Mouse (Mus musculus) cerebellum, postnatal 10 days (tissue): ENCODE data around the gene Slc12a3.
A peak's percentile ranks its signal among the peaks of the same experiment; 100 is the strongest.

Source experiments
- DNase-seq, 2 experiments: peaks; one replicate each; pipeline ENCODE4 v3.0.0; 2021; ENCODE audit warnings: mixed read lengths in 2 of 2

Slc12a3 gene

DNA sequence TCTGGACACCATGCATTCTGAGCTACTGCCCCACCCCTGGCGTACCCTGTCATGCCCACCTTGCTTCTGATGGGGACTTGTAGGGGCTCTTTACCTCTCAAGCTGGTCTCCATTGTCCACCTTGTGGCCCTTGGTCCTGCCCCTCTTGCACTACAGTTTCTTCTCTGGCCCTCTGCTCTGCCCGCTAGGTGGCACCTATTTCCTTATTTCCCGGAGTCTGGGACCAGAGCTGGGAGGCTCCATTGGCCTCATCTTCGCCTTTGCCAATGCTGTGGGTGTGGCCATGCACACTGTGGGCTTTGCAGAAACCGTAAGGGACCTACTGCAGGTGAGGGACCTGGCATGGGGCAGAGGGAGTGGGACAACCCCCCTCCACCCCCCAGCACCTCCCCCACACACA, 4.3 kb downstream of the Slc12a3 start:
- peak in 1 of 2 experiments; percentile 21 for DNase-seq

DNA sequence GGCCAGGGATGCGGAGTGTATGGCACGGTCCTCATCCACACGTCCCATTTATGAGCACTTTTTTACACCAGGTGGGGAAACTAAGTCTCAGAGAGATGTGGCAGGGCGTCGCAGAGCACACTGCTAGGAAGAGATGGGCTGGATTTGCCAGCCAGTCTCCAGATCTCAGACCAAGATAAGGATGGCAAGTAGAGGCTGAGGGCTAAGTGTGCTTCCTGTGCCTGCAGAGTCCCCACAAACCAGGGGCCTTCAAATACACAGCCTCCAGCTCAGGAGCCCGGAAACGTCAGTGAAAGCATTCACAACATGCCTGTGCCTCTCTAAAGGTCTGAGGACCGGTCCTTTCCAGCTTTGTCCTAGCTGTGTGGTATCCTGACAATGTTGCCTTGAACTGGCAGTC, 8.6 kb downstream of the Slc12a3 start:
- DNase-seq = no peak

DNA sequence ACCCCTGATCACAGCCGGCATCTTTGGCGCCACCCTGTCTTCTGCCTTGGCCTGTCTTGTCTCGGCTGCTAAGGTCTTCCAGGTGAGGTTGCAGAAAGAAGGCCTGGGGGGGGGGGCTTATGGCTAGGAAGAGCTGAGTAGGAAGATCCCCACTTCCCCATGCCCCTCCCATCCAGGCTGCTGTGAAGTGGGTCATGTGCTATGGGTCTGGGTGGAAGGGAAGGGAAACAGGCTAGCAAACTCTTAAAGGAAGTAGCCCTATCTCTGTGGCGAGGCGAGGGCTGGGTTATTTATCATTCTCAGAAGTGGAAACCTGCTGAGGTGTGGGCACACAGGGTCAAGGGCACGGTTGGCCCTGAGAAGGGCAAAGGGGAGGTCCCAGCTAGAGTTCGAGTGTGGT, 11.8 kb downstream of the Slc12a3 start:
- no peak for DNase-seq

DNA sequence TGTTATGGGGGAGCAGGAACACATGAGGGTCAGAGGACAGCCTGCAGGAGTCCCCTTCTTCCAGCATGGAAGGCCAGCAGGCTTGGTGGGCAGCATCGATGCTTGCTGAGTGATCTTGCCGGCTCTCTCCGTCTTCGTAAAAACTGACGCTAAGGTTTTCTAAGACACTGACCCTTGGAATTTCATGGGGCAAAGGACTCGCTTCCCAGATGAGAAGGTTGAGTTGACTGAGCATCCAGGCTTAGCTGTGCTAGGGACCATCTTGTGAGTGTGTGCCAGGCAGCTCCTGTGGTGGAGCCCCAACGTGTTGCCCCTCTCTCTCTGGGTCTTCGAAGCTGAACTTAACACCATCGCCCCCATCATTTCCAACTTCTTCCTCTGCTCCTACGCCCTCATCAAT, 13.7 kb downstream of the Slc12a3 start:
- DNase-seq = no peak

DNA sequence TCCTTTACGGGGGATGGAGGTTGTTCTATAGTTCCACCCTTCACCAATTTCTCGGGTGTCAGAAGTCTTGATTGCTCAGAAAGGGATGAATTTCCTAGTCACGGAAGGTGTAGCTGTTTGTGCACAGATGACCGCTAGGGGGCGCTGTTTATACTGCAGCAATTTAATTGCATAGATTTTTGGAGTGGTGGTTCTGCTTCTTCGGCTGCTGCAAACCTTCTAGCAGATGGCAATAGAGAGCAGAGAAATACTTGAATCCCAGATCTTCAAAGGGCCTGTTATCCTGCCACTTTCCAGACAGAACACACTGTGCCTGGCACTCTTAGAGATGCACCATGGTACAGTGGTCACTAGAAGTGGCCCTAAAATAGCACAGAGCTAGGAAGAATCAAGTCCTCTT, 14.3 kb downstream of the Slc12a3 start:
- DNase-seq = peak; percentile 90 to 95

DNA sequence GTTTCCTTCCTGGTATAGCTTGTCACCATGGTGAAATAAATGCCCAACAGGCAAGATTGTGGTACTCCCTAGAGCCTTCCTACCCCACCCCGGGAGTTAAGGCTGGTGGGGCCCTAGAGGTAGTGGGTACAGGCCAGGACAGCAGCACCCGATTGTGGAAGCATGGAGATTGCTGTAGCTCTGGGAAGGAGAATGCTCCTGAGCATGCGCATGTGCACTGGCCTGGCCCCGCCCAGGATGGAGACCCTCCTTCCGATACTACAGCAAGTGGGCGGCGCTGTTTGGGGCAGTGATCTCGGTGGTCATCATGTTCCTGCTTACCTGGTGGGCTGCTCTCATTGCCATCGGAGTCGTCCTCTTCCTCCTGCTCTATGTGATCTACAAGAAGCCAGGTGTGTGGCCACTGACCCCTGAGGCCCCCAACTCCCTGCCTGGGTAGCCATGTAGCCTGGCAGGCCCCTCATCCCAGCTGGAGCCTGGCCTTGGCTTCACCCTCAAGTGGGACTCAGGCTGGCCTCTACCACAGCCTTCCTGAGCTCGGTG, 14.8 kb downstream of the Slc12a3 start:
- no peak for DNase-seq

DNA sequence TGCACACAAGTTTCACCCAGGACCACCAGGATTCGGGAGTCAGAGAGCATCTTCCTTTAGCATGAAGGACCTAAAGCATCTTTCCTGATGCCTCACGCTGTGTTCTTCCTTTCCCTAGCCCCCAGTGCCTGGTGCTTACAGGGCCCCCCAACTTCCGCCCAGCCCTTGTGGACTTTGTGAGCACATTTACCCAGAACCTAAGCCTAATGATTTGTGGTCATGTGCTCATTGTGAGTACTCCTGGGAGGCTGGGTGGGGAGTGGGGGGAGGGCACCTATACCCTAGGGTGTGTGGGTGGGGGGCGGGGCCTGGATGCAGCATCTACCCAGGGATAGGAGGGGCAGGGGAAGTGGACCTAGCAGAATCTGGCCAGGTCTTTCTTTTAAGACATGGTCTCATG, 16.7 kb downstream of the Slc12a3 start:
- DNase-seq = no peak

DNA sequence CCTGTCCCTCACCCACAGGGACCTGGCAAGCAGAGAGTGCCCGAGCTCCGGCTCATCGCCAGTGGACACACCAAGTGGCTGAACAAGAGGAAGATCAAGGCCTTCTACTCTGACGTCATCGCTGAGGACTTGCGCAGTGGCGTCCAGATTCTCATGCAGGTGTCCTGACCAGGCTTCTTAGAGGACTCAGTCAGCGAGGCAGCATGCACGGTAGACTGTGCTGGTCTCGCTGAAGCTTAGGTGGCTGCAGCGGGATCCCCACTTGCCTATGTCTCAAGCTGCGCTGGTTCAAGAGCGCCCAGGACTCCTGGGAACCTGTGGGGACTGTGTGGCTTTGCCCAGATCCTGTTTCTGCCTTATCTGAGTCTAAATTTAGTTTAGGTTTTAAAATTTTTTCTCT, 17.3 kb downstream of the Slc12a3 start:
- DNase-seq = no peak

DNA sequence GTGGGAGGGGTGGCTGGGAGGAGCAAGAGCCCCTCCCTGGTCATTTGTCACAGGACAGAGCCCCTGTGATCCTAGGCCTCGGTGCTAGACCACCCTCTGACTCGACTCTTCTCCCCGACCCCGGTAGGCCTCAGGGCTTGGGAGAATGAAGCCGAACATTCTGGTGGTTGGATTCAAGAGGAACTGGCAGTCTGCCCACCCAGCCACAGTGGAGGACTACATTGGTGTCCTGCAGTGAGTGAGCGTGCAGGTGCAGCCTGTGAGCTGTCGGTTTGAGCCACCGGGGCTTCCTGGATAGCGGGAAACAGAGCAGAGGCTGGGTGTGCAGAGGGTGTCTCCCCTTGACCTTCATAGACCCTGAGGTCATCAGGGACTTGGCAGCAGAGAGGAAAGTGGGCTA, 19.4 kb downstream of the Slc12a3 start:
- DNase-seq = peak in 1 of 2 experiments; percentile 30

DNA sequence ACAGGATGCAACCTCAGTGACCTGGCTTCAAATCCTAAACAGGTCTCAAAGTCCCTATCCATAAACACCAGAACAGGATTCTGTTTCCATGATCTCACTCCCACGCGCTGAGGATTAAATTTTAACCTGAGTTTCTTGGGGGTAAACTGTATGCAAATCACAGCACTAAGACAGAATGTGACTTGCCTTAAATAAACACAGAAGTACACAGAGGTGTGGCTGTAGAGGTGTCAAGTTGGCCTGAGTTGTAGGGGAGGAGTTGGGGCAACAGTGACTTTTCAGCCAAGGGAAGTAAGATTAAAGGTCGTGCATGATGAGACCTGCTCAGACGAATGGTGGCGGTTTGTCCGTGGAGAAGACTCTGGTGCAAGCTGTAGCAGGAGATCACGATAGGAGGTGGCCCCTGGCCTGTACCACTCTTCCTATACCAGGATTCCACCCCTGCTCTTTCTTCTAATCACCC, 25.1 kb downstream of the Slc12a3 start:
- DNase-seq = no peak

DNA sequence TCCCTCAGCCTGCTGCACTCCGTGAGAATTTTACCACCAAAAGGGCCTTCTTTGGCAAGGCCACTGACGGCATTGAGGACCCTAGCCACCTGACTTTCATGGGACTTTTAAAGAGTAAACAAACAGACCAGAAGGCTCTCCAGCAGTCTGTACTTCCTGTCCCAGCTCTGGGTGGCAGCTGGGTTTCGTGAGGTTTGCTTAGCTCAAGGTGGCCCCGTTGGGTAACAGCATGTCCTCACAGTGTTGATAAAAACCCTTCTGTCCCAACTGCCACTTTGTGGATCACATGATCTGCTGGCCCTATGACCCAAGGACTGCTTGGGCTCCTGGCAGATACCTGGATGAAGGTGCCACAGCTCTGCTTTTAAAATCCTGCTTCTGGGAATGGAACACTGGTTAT, 25.6 kb downstream of the Slc12a3 start:
- no peak for DNase-seq

DNA sequence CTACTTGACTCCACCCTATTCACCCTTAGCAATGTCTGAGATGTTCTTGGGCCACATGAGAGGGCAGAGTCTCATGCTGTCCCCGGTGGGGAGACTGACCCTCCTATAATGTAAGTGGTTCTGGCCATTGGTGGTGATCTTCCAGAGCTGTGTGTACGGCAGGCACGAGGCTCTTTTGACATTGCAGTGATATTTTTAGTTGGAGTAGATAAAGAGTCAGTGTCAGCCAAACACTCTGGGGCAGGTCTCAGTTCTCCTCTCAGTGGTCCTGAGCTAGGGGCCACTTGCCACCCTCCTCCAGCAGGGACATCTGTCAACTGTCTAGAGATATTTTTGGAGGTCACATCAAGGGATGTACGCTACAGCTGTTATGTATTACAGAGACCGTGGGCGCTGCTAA, 28.2 kb downstream of the Slc12a3 start:
- no peak for DNase-seq

DNA sequence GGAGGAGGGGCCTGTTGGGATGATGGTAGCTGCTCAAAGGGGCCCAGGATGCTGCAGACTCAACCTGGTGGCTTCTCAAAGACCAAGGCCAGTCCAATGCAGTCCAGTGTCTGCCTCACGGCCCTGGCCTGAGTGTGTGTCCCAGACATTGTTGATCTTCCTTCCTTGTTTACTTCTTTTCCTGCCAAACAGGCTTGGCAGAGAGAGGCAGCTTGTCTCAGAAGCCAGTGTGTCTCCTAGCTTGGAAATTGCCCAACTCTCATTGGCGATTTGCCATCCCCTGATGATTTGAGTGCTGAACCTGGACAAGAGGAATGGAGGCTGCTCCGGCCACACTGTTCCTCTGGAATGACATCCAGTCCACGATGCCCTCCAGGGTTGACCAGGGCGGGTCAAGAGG, 29.5 kb downstream of the Slc12a3 start:
- DNase-seq = peak; percentile 93 to 96

DNA sequence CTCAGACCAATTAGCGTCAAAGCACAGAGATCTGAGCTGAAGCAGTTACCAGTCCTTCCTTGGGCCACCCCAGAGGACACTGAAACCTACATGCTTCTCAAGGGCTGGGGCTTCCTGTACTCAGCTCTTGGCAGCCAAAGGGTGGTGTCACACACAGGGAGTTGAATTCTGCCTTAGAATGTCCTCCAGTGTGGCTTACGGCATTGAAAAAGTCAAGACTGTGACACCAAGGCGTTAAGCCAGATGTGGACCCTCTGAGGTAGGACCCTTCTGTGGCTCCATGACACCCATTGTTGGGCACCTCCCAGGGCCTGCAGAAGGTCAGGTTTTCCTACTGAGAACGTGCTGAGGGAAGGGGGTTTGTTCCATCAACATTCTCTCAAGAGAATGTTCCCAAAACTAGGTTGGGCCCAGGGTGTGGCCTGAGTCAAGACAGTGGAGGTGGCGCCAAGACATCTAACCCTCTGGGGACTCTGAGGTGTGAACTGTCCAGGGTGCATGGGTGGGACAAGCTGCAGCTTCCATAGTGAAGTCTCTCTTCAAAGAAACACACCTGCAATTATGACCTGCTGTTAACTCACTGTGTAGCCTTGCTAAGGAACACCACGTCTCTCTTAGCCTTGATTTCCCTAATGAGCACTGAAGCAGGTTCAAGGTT, 32.9 kb downstream of the Slc12a3 start:
- no peak for DNase-seq

DNA sequence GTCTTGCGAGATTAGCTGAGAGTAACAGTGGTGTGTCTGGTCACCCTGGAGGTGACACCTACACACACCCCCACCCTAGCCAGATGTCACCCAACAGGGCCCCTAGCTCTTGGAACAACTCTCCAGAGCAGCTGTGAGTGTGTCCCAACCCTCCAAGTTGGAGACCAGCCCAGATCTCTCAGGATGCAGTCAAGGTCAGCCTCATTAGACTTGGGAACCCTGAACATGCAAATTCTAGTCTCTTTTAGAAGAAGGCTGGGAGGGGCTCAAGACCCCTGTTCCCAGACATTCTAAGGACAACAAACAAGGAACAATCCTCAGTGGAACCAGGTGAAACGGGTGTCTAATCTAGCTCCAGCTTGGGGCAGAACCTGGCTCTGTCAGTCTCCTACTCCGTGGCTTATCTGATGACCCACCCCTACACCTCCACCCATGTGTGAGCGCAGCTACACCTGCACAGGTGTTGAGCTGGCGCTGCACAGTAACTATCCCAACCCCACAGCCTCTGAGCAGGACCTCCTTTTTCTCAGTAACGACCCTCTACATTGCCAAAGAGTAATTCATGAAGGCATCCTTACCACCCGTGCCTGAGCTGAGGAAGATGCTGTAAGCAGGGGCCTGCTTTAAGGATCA, 33.7 kb downstream of the Slc12a3 start:
- peak; percentile 24 to 28 for DNase-seq

DNA sequence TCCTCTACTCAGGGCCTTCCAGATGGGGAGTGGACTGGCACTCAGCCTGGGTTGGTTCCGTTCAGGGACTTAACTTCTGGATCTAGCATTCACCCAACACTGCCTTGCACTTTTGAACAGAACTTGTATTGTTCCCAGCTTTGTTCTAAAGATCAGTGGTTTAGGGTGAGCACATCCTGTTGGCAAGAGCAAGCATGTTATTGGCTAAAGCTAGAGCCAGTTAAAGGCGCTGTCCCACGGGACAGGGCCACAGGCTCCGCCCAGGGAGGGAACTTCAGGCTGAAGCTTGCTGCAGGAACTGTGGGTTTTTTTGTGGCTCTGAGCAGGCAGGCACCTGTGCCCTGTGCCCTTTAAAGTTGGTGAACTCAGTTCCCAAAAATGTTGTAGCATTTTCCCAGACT, 34.3 kb downstream of the Slc12a3 start:
- no peak for DNase-seq

DNA sequence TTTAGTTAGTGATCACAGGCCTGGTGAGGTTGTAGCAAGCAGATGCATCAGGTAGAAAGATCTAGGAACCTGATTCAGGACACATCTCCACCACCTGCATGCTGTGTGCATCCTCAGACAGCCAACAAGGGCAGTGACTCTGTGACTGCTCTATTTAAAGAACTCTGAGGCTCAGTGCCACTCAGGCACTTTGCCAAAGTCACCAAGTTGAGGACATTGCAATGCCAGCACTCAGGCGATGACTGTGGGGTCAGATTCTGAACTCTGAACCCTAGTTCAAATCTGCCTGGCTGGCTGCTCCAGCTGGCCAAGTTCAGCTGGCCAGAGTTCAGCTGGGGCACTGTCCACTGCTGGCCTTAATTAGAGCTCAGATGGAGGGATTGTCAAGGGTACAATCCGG, 34.9 kb downstream of the Slc12a3 start:
- peak; percentile 48 to 55 for DNase-seq

DNA sequence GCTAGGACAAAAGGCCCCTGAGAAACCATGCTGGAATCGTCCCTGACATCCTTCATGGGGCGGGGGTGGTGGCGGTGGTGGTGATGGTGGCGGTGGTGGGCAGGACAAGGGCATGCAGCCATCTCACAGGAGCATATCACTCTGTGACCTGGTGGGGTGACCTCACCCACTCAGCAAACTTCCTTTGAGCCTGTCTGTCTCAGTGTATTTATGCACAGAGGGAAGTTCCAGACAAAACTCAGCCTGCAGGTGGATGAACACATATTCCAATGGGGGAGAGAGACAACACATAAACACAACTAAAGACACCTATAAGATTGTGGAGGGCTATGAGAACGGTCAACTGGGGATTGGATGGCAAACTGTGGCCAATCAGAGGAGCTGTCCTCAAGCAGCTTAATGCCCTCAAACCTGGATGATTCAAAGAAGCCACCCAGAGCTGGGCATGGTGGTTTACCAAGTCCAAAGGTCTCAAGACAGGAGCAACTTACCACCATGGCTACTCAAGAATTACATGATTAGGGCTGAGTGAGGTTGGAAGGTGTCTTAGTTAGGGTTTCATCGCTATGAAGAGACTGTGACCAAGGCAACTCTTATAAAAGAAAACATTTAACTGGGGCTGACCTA, 35.8 kb downstream of the Slc12a3 start:
- DNase-seq = no peak

DNA sequence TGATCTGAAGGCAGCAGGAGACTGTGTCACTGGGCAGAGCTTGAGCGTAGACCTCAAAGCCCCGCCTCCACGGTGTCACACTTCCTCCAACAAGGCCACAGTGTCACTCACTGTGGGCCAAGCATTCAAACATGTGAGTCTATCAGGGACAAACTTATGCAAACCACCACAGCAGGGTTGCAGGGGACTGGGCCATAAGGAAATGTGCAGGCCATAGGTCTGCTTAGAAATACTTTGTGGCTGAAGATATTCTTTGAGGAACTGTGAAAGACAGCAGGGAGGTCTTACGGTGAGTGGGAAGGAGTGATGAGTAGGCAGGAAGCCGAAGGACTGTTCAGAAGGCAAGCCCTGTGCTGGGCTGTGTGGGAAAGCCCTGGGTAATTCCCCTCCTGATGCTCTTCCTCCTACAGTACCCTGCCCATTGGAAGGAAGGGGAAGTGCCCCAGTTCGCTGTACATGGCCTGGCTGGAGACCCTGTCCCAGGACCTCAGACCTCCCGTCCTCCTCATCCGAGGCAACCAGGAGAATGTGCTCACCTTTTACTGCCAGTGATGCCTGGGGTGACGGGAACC, 36.5 kb downstream of the Slc12a3 start:
- DNase-seq = no peak

DNA sequence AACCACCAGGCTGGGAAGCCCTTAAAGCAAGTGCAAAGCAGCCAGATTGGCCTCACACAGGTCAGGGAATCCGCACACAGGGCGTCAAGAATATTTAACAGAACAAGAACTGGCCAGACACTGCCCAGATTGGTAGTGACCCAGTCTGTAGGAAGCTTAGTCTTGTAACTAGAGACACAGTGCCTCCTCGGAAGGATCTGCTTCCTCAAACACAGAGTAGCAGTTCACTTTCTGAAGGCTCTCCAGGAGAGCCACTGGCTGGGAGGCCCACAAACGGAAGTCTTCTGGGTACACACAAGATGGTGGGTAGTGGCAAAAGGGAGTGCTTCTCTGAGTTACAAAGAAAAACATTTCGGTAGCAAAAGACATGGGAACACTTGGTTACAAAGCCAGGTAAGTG, 41.8 kb downstream of the Slc12a3 start:
- DNase-seq = no peak

DNA sequence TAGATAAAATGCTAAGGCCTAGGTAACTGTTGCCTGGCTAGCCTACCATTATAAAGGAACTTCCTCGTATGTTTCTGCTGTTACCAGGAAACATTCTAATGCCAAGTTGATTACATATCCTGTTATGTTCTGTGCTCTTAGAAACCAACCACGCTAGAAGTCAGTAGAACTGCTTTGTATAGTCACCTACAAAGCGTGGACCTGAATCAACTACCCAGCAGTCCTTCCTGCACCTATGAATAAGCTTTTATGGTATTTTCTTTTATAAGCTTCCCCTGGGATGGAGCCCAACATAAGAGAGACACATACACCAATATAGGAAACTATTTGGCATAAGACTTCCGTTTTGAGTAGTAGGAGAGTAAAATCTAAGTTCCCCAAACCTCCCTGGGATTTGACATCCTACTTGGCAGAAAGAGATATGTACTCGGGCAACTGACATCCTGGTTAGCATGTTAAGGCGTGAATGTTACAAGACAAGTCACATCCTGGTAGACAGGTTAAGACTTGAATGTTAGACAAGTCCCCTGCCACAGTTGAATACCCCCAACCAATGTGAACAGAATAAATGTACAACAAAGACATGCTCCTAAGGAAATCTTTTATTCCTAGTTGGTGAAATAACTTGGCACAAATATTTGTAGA, 44.1 kb downstream of the Slc12a3 start:
- DNase-seq = no peak

DNA sequence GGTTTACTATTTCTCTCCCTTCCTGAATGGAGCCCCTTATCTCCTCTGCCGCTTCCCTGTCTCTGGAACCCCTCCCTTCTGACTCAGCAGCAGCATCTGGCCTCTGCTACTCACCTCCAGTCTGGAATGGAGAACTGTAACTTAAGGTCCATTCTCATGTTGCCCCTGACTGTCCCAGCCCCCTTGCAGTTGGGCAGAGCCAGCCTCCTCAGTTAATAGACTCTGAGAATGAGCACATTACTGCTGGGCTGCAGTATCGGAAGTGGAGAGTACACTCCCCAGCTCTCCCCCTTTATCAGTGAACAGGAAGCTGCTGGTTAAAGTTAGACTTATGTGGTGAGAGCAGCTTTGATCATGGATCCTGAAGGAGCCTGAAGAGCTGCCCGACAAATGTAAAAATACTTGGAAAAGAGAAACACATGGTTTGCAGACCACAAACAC, 46.6 kb downstream of the Slc12a3 start:
- DNase-seq = no peak

DNA sequence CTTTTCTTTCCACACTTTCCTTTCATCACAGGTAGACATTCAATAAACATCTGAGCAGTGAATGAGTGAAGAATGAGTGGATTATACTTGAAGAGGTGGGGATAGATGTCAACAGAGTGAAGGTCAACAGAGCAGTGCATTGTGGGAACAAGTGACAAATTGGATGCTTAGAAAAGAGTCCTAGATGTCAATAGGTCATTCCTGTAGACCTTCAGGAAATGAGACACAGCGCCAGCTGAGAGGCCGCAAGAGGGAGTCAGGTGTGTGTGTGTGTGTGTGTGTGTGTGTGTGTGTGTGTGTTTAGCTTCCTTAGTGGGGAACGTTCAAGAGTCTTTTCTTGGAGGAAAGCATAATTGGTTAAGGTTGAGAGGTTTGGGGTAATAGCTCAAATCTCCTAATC, 47.2 kb downstream of the Slc12a3 start:
- no peak for DNase-seq
